Mouse (Mus musculus): ENCODE measurements around the gene Sult2b1. TPM values are rescaled to one million over a fixed set of nuclear protein-coding genes. Genes with fewer than 3 reads are reported as not detected.

Sult2b1 gene
- total RNA-seq, 4 experiments from 2014 or later, result not detected

GRCm38 (mm10) chr7:45770427-45771082 lies 13.9 kb downstream of the Sult2b1 start:
- DNase-seq (ENCODE audit: low spot score in 2 of 2), result no peak

- DNase-seq (ENCODE audit: low spot score in 2 of 2), result no peak
Observed at GRCm38 (mm10) chr7:45767500-45767899, 17.0 kb downstream of the Sult2b1 start.

- DNase-seq (ENCODE audit: low spot score in 2 of 2), result no peak
Observed at GRCm38 (mm10) chr7:45766764-45767163, 17.7 kb downstream of the Sult2b1 start.

GRCm38 (mm10) chr7:45765995-45766394 lies 18.5 kb downstream of the Sult2b1 start:
- DNase-seq (ENCODE audit: low spot score in 2 of 2), result no peak

- DNase-seq (ENCODE audit: low spot score in 2 of 2), result no peak
Observed at GRCm38 (mm10) chr7:45760151-45760550, 24.3 kb downstream of the Sult2b1 start.

- no peak for DNase-seq (ENCODE audit: low spot score in 2 of 2)
Observed at GRCm38 (mm10) chr7:45759400-45759799, 25.1 kb downstream of the Sult2b1 start.

GRCm38 (mm10) chr7:45755703-45756102 lies 28.8 kb downstream of the Sult2b1 start:
- no peak for DNase-seq (ENCODE audit: low spot score in 2 of 2)

- DNase-seq (ENCODE audit: low spot score in 2 of 2), result no peak
Observed at GRCm38 (mm10) chr7:45750162-45750561, 34.3 kb downstream of the Sult2b1 start.

- no peak for DNase-seq (ENCODE audit: low spot score in 2 of 2)
Observed at GRCm38 (mm10) chr7:45749401-45749800, 35.1 kb downstream of the Sult2b1 start.

GRCm38 (mm10) chr7:45748110-45748509 lies 36.4 kb downstream of the Sult2b1 start:
- no peak for DNase-seq (ENCODE audit: low spot score in 2 of 2)

- no peak for DNase-seq (ENCODE audit: low spot score in 2 of 2)
Observed at GRCm38 (mm10) chr7:45747450-45747849, 37.0 kb downstream of the Sult2b1 start.

- DNase-seq (ENCODE audit: low spot score in 2 of 2), result no peak
Observed at GRCm38 (mm10) chr7:45746518-45746917, 38.0 kb downstream of the Sult2b1 start.

- no peak for DNase-seq (ENCODE audit: low spot score in 2 of 2)
Observed at GRCm38 (mm10) chr7:45744387-45744786, 40.1 kb downstream of the Sult2b1 start.

GRCm38 (mm10) chr7:45742338-45742737 lies 42.1 kb downstream of the Sult2b1 start:
- DNase-seq (ENCODE audit: low spot score in 2 of 2), result no peak

GRCm38 (mm10) chr7:45741777-45742176 lies 42.7 kb downstream of the Sult2b1 start:
- no peak for DNase-seq (ENCODE audit: low spot score in 2 of 2)

GRCm38 (mm10) chr7:45741308-45741707 lies 43.2 kb downstream of the Sult2b1 start:
- DNase-seq (ENCODE audit: low spot score in 2 of 2), result no peak

- no peak for DNase-seq (ENCODE audit: low spot score in 2 of 2)
Observed at GRCm38 (mm10) chr7:45739820-45740219, 44.6 kb downstream of the Sult2b1 start.

- DNase-seq (ENCODE audit: low spot score in 2 of 2), result peak in 1 of 2 experiments; percentile 49
Observed at GRCm38 (mm10) chr7:45739162-45739763, 45.2 kb downstream of the Sult2b1 start.

GRCm38 (mm10) chr7:45733477-45733876 lies 51.0 kb downstream of the Sult2b1 start:
- DNase-seq (ENCODE audit: low spot score in 2 of 2), result no peak

- DNase-seq (ENCODE audit: low spot score in 2 of 2), result no peak
Observed at GRCm38 (mm10) chr7:45730727-45731431, 53.6 kb downstream of the Sult2b1 start.

- no peak for DNase-seq (ENCODE audit: low spot score in 2 of 2)
Observed at GRCm38 (mm10) chr7:45727625-45728024, 56.8 kb downstream of the Sult2b1 start.

GRCm38 (mm10) chr7:45726419-45726818 lies 58.0 kb downstream of the Sult2b1 start:
- DNase-seq (ENCODE audit: low spot score in 2 of 2), result no peak

GRCm38 (mm10) chr7:45725713-45726112 lies 58.8 kb downstream of the Sult2b1 start, which contains the start of gene Spaca4:
Spaca4 (minus strand) TSS chr7:45725813.
- DNase-seq (ENCODE audit: low spot score in 2 of 2), result no peak
